Mouse (Mus musculus) layer of hippocampus, postnatal 25 days (tissue): ENCODE results near the gene Prrg2. TPM values are rescaled to one million over a fixed set of nuclear protein-coding genes. Genes with fewer than 3 reads are reported as not detected.

Experiments used
- DNase-seq, 2 experiments: peaks; one replicate each; pipeline ENCODE4 v3.0.0; 2022; ENCODE audit warnings: mixed read lengths in 2 of 2, low spot score in 1 of 2; ENCODE audit errors: extremely low spot score in 1 of 2
- microRNA-seq, 2 experiments: library from miRNA; unstranded; fragments of <30 nt; microRNA quantifications; one replicate each; pipeline ENCODE4 v1.2.0; 2021
- total RNA-seq, 2 experiments: library from RNA; stranded (reverse); gene quantifications; 2 replicates each; pipeline ENCODE4 v1.2.3; 2021

Prrg2 gene
- total RNA-seq, 2 experiments from 2014 or later: 5.6 to 6.6 TPM

DNA sequence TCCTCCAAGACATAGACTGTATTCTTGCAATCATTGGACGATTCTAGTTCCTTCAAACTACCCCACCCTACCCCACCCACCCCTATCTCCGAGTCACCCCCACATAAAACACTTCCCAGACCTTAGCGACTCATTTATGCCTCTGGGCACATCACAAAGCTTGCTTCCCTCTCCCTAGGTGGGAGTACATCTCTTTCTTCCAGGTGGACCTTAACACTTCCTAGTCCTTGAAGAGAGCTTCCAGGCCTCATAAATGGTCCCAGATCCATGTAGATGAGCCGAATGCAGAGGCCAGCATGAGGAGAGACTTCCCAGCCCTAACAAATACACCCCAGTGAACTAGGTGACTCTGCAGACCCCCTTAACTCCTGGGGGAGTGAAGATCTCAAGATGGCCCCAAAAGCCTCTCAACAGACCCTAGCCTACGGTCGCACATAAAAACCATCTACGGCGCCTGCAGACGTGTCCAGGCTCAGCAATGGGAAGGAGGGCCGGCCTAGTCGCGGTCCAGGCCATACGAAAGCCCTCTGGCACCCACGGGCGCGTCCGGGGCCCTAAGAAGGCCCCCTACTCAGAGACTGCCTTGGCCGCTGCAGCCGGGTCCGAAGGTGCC is 47.0 kb downstream of the Prrg2 start:
- DNase-seq: no peak

DNA sequence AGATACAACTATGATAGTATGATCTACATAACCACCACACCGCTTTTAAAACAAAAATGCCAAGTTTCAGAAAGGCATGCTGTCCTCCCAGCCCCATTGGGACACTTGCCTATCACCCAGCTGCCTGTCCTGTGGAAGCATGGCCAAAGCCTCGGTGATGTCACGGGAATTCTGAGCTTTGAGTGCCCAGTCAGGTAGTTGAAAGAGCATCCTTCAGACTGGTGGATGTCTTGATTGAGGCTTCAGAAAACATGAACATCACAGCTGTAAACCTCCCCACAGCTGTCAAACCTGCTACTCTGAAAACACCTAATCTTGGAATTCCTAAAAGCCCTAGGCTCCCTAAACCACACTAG is 48.4 kb downstream of the Prrg2 start:
- DNase-seq: no peak

- no peak for DNase-seq
These were observed 48.9 kb downstream of the Prrg2 start for GRCm38 (mm10) chr7:45013366-45014095.

DNA sequence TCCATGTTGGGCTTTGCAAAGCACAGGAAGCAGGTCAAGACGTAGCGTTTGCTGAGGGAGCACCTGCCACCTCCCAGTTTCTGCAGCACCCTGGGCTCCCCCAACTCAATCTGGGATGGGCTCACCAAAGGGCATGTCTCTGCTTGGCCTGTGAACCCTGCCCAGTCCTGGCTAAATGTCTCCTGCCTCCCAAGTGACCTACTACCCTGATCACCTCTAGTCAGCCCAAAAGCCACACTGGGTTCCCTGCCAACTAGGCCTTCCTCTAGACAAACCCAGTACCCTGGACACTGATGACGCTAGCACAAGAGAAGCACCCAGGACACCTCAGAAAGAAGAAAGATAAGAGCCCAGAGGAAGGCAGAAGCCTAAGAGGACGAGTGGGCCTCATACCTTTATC is 49.7 kb downstream of the Prrg2 start:
- no peak for DNase-seq

DNA sequence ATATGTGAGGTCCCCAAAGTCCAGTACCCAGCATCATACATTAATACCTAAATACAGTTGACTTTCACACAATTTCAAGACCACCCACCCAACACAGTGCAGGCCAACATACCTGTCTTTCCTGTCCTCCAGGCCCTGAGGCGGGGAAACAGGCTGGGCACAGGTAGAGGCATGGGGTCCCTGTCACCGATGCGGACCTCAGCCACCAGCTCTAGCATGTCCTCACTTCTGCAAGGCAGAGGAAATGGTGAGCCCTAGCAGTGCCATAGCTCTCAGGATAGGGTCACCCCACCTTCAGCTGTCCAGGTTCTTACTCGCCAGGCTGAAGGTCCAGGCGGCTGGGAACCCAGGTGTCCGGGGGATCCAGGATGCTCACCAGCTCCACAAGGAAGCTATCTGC is 50.5 kb downstream of the Prrg2 start:
- DNase-seq: no peak

DNA sequence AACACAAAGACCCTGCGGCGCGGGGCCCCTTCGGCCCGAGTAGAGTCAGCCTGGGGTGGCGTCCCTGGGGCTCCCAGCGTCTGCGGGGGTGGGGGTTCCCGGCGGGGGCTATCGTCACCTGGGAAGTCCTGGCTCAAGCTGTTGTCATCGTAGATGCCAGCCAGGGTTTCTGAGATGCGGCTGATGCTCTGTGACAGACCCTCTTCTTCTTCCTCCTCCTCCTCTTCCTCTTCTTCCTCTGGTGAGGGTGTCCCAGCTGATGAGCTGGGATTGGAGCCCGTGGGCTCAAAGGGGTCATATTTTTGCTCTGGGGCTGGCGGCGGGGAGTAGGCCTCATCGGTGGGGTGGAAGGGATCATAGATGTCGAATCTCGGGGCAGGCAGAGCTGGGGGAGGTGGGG is 54.1 kb downstream of the Prrg2 start:
- DNase-seq: no peak

DNA sequence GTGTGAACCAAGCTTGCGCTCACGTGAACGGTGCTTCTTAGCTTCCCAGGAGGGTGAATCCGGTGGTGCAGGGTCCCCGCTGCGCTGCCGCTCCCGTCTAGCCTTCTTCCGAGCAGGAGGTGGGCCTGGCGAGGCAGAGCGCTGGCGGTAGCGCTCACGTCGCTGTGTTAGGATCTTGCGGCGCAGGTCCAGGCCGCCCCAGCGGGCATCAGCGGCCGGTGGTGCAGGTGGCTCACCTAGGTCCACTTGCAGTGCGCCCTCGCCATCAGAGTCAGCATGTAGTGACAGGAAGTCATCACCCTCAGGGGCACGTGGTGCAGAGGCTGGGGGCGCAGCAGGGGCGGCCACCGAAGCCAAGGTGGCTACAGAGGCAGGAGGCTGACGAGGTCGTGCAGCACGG is 54.6 kb downstream of the Prrg2 start:
- no peak for DNase-seq

GRCm38 (mm10) chr7:45007141-45007540 is 55.3 kb downstream of the Prrg2 start:
- no peak for DNase-seq

DNA sequence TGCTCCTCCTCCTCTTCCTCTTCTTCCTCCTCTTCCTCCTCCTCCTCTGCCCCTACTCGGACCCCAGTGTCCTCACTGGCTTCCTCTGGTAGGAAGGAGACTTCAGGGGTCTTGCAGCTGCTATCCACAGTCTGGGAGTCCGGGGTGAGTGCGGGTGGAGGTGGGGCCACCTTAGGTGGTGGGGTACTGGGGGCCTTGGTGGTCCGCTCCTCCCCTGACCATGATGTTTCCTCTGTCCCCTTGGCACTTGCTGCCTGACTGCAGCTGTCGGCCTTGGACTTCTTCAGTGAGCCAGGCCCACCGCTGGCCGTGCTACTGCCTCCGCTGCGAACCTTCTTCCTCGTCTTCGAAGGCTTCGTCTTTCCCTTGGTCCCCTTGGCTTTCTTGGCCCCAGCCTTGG is 56.0 kb downstream of the Prrg2 start:
- no peak for DNase-seq

- no peak for DNase-seq
These were observed 57.0 kb downstream of the Prrg2 start for GRCm38 (mm10) chr7:45005321-45005992.

DNA sequence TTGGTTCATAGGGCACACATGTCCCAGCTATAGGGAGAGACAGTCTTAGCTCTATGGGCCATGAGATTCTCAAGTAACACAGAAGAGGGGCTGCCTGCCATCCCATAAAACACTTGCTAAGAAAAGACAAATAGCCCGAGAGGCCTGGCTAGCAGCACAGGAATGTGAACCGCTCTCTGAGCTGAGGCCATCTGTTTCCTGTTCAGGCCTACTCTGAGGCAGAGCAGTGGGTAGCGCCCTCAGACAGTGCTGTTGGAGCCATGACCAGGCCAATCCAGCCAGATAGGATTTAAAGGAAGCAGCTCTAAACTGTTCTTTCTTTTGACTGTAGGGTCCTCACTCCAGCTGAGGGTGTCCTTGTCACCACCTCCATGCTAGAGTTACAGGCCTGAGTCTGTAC is 57.9 kb downstream of the Prrg2 start:
- no peak for DNase-seq

Small RNAs within 50 kb of the gene (microRNA-seq; reads per million reads assigned to microRNA genes)
- 1.8 to 2.0 reads per million in 2 experiments for gene Mir7054

Other genes with a start within 250 kb of the Prrg2 start
- gene Nup62, start 246.6 kb downstream of the Prrg2 start, total RNA-seq: 10 to 100 TPM; 30.7 to 31.1 TPM
- gene Il4i1, start 246.3 kb downstream of the Prrg2 start, total RNA-seq: 1 to 10 TPM; 1.4 to 2.4 TPM
- 10 to 100 TPM; 26.7 to 31.2 TPM for gene Atf5, start 246.0 kb downstream of the Prrg2 start, total RNA-seq
- 10 to 100 TPM; 76.1 to 79.5 TPM for gene Akt1s1, start 213.7 kb downstream of the Prrg2 start, total RNA-seq
- gene Tbc1d17, start 213.6 kb downstream of the Prrg2 start, total RNA-seq: 10 to 100 TPM; 59.0 to 61.0 TPM
- 10 to 100 TPM; 31.1 to 34.0 TPM for gene Pnkp, start 205.5 kb downstream of the Prrg2 start, total RNA-seq
- gene Ptov1, start 192.9 kb downstream of the Prrg2 start, total RNA-seq: 100 to 1,000 TPM; 311 to 358 TPM
- 100 to 1,000 TPM; 105 to 108 TPM for gene Med25, start 170.0 kb downstream of the Prrg2 start, total RNA-seq
- gene Fuz, start 166.6 kb downstream of the Prrg2 start, total RNA-seq: 10 to 100 TPM; 27.3 to 29.2 TPM
- 100 to 1,000 TPM; 304 to 306 TPM for gene Ap2a1, start 133.2 kb downstream of the Prrg2 start, total RNA-seq
- gene Tsks, start 119.5 kb downstream of the Prrg2 start, total RNA-seq: 1 to 10 TPM in 1 of 2 experiments, under 1 TPM in 1; 0.73 to 1.0 TPM
- 100 to 1,000 TPM; 117 to 128 TPM for gene Cpt1c, start 87.8 kb downstream of the Prrg2 start, total RNA-seq
- gene Prmt1, start 76.1 kb downstream of the Prrg2 start, total RNA-seq: 100 to 1,000 TPM; 161 to 174 TPM
- gene Irf3, start 65.0 kb downstream of the Prrg2 start, total RNA-seq: 10 to 100 TPM; 39.5 to 40.1 TPM
- gene Bcl2l12, start 64.0 kb downstream of the Prrg2 start, total RNA-seq: 1 to 10 TPM; 1.9 to 3.4 TPM
- 100 to 1,000 TPM; 151 to 156 TPM for gene Scaf1, start 46.3 kb downstream of the Prrg2 start, total RNA-seq
- 10 to 100 TPM; 11.7 to 12.3 TPM for gene Rras, start 44.7 kb downstream of the Prrg2 start, total RNA-seq
- 10 to 100 TPM; 67.9 to 81.7 TPM for gene Prr12, start 9.8 kb downstream of the Prrg2 start, total RNA-seq
- 10 to 100 TPM; 49.8 to 59.4 TPM for gene Nosip, start 248 bp downstream of the Prrg2 start, total RNA-seq
- gene Rcn3, start 29.5 kb upstream of the Prrg2 start, total RNA-seq: 1 to 10 TPM; 9.6 to 9.7 TPM
- gene Fcgrt, start 41.2 kb upstream of the Prrg2 start, total RNA-seq: 10 to 100 TPM; 18.1 to 21.0 TPM
- gene Rps11, start 61.8 kb upstream of the Prrg2 start, total RNA-seq: 100 to 1,000 TPM; 418 to 465 TPM
- 100 to 1,000 TPM; 765 to 826 TPM for gene Rpl13a, start 66.1 kb upstream of the Prrg2 start, total RNA-seq
- not detected for gene Gm45713, start 73.6 kb upstream of the Prrg2 start, total RNA-seq
- gene Flt3l, start 73.8 kb upstream of the Prrg2 start, total RNA-seq: 1 to 10 TPM; 4.5 to 8.2 TPM
- 10 to 100 TPM; 43.2 to 47.0 TPM for gene Pih1d1, start 91.6 kb upstream of the Prrg2 start, total RNA-seq
- 10 to 100 TPM; 10.9 to 13.6 TPM for gene Aldh16a1, start 91.9 kb upstream of the Prrg2 start, total RNA-seq
- 1,000 to 10,000 TPM; 1,494 to 1,551 TPM for gene Slc17a7, start 101.3 kb upstream of the Prrg2 start, total RNA-seq
- gene Gfy, start 116.9 kb upstream of the Prrg2 start, total RNA-seq: under 1 TPM in 1 of 2 experiments, not detected in 1; 0.26 TPM
- gene Pth2, start 118.3 kb upstream of the Prrg2 start, total RNA-seq: not detected
- 1 to 10 TPM; 2.4 to 2.9 TPM for gene Ccdc155, start 142.2 kb upstream of the Prrg2 start, total RNA-seq
- gene Dkkl1, start 149.5 kb upstream of the Prrg2 start, total RNA-seq: 1 to 10 TPM; 1.2 to 2.4 TPM
- gene Tead2, start 153.1 kb upstream of the Prrg2 start, total RNA-seq: 1 to 10 TPM; 4.7 to 5.5 TPM
- gene Cd37, start 176.4 kb upstream of the Prrg2 start, total RNA-seq: 1 to 10 TPM; 3.1 to 5.7 TPM
- 1 to 10 TPM; 1.6 to 2.2 TPM for gene Slc6a16, start 178.4 kb upstream of the Prrg2 start, total RNA-seq
- not detected for gene Slc6a21, start 214.8 kb upstream of the Prrg2 start, total RNA-seq